In the genomic region with DNA sequence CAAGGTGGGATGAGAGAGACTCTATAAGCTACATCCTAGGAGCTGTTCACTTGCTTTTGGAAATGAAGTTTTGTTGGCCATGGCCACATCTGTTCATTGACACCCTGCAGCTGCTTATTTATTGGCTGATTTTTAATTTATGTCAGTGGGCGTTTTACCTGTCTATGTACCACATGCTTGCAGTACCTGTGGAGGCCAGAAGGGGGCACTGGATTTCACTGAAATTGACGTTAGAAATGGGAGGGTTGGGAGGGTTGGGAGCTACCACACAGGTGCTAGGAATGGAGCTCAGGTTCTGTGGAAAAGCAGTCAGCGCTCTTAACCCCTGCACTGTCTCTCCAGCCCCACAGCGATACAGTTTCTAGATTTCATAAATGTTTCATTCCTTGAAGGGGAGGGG, we compare ENCODE assay signal across 11 mouse cellular contexts.
DNase-seq lines count a peak whose midpoint lies in the region; ATAC-seq and TF ChIP-seq lines count a peak whose summit lies in the region.
"Had no signal": no experiment of that assay in that cellular context is flagged by ENCODE, and none has a peak within 500 bp of the region (broad histone marks: within the 10 kb centered on the region; RNA-seq: fewer than 3 reads in every experiment).

No protein-coding gene starts in this region.

- WGBS in heart, postnatal 0 days = 50% methylated on average over 4 of the region's 4 CpGs
- WGBS in heart, embryonic 11.5 days (ENCODE audit: insufficient replicate concordance) = 51% methylated on average over 4 of the region's 4 CpGs
- WGBS in neural tube, embryonic 15.5 days = 51% methylated on average over 4 of the region's 4 CpGs
- WGBS in embryonic facial prominence, embryonic 11.5 days = 39% methylated on average over 4 of the region's 4 CpGs

- ATAC-seq in heart, postnatal 0 days (ENCODE audit: insufficient read depth, low read depth) = no peak
- no peak for ATAC-seq in heart, embryonic 11.5 days (replicated peaks; ENCODE audit: insufficient number of reproducible peaks, low FRiP score, low TSS enrichment)
- no peak for ATAC-seq in neural tube, embryonic 15.5 days (ENCODE audit: low FRiP score)
- ATAC-seq in embryonic facial prominence, embryonic 11.5 days (replicated peaks; ENCODE audit: insufficient number of reproducible peaks, low FRiP score, low TSS enrichment, low read depth) = no peak

- TF ChIP-seq EP300 in heart, postnatal 0 days (IDR thresholded peaks at IDR 0.05; ENCODE audit: low read depth) = no peak

- TF ChIP-seq CTCF in heart, postnatal 0 days (IDR thresholded peaks at IDR 0.05; ENCODE audit: low read depth) = peak; percentile 39
- peak; percentile 50; the same call in 1 of the 2 replicates for TF ChIP-seq CTCF in testis, adult 2 months (IDR thresholded peaks at IDR 0.05; ENCODE audit: control insufficient read depth, insufficient read depth, insufficient replicate concordance, low read depth, low read length)

- no peak for TF ChIP-seq POLR2A in testis, adult 2 months (IDR thresholded peaks at IDR 0.05; ENCODE audit: control insufficient read depth, low read depth, low read length)

- H3K27me3 ChIP-seq in heart, postnatal 0 days (ENCODE audit: control insufficient read depth, insufficient read depth, low read length) = peaks cover 23% of the 10 kb centered on the region
- no peaks in the 10 kb centered on the region for H3K27me3 ChIP-seq in heart, embryonic 11.5 days (ENCODE audit: control insufficient read depth, insufficient read depth, low read length)
- no peaks in the 10 kb centered on the region for H3K27me3 ChIP-seq in neural tube, embryonic 15.5 days (replicated peaks)
- H3K27me3 ChIP-seq in embryonic facial prominence, embryonic 11.5 days (ENCODE audit: control insufficient read depth, insufficient read depth, low read length) = no peaks in the 10 kb centered on the region
- no peaks in the 10 kb centered on the region for H3K27me3 ChIP-seq in testis, adult 2 months (ENCODE audit: control insufficient read depth, insufficient read depth, low read length)
- H3K27me3 ChIP-seq: liver, embryonic 15.5 days; neural tube, embryonic 13.5 days had no signal

- no peak overlapping the region for H3K9ac ChIP-seq in heart, postnatal 0 days (replicated peaks; ENCODE audit: low read depth, low read length)
- no peak overlapping the region for H3K9ac ChIP-seq in heart, embryonic 11.5 days (ENCODE audit: low read depth, low read length)
- no peak overlapping the region for H3K9ac ChIP-seq in neural tube, embryonic 15.5 days (replicated peaks)
- H3K9ac ChIP-seq in embryonic facial prominence, embryonic 11.5 days (replicated peaks; ENCODE audit: low read length) = no peak overlapping the region
- H3K9ac ChIP-seq: hindbrain, embryonic 14.5 days; liver, embryonic 15.5 days; neural tube, embryonic 13.5 days had no signal

- H3K4me3 ChIP-seq in heart, postnatal 0 days (ENCODE audit: low read depth, low read length) = no peak overlapping the region
- H3K4me3 ChIP-seq in heart, embryonic 11.5 days (ENCODE audit: low read depth, low read length) = no peak overlapping the region
- no peak overlapping the region for H3K4me3 ChIP-seq in neural tube, embryonic 15.5 days (replicated peaks)
- no peak overlapping the region for H3K4me3 ChIP-seq in embryonic facial prominence, embryonic 11.5 days (ENCODE audit: low read depth, low read length)
- H3K4me3 ChIP-seq in testis, adult 2 months (ENCODE audit: control insufficient read depth, low read depth, low read length) = no peak overlapping the region
- H3K4me3 ChIP-seq: liver, embryonic 15.5 days; neural tube, embryonic 13.5 days had no signal

- intact Hi-C loops in heart, postnatal 36 days (cut with DNase I) = loop anchor here (10.0 kb wide), 2 partner anchors 631 to 841 kb away; no protein-coding TSS in a partner anchor

- no peaks in the 10 kb centered on the region for H3K4me1 ChIP-seq in heart, postnatal 0 days (ENCODE audit: control insufficient read depth, insufficient read depth)
- H3K4me1 ChIP-seq in heart, embryonic 11.5 days (ENCODE audit: control insufficient read depth, insufficient read depth, low read length) = peaks cover 5% of the 10 kb centered on the region; the same call in 1 of the 2 replicates
- peaks cover 2% of the 10 kb centered on the region; the same call in 1 of the 2 replicates for H3K4me1 ChIP-seq in neural tube, embryonic 15.5 days
- H3K4me1 ChIP-seq in embryonic facial prominence, embryonic 11.5 days (ENCODE audit: control insufficient read depth, insufficient read depth, low read length) = no peaks in the 10 kb centered on the region
- peaks cover 2% of the 10 kb centered on the region for H3K4me1 ChIP-seq in testis, adult 2 months (ENCODE audit: control insufficient read depth, insufficient read depth, low read length)
- H3K4me1 ChIP-seq: liver, embryonic 15.5 days had no signal

- H3K4me2 ChIP-seq in heart, postnatal 0 days (ENCODE audit: low read depth, low read length) = no peak overlapping the region
- no peak overlapping the region for H3K4me2 ChIP-seq in heart, embryonic 11.5 days
- no peak overlapping the region for H3K4me2 ChIP-seq in neural tube, embryonic 15.5 days
- H3K4me2 ChIP-seq in embryonic facial prominence, embryonic 11.5 days (ENCODE audit: low read depth, low read length) = no peak overlapping the region
- H3K4me2 ChIP-seq: hindbrain, embryonic 14.5 days; liver, embryonic 15.5 days; neural tube, embryonic 13.5 days had no signal

- no peaks in the 10 kb centered on the region for H3K36me3 ChIP-seq in heart, postnatal 0 days (replicated peaks; ENCODE audit: control insufficient read depth, insufficient read depth, low read length)
- no peaks in the 10 kb centered on the region for H3K36me3 ChIP-seq in heart, embryonic 11.5 days (ENCODE audit: control insufficient read depth, insufficient read depth, low read length)
- H3K36me3 ChIP-seq in neural tube, embryonic 15.5 days = no peaks in the 10 kb centered on the region
- no peaks in the 10 kb centered on the region for H3K36me3 ChIP-seq in embryonic facial prominence, embryonic 11.5 days (replicated peaks; ENCODE audit: control insufficient read depth, insufficient read depth, low read depth, low read length)
- H3K36me3 ChIP-seq in testis, adult 2 months (ENCODE audit: control insufficient read depth, insufficient read depth, low read length) = no peaks in the 10 kb centered on the region
- H3K36me3 ChIP-seq: liver, embryonic 15.5 days; neural tube, embryonic 13.5 days had no signal

- DNase-seq in heart, postnatal 0 days (ENCODE audit: low spot score) = no peak
- peak; percentile 23 for DNase-seq in neural tube, embryonic 10.5 days (ENCODE audit: extremely low spot score, low spot score)
- DNase-seq in embryonic facial prominence, embryonic 11.5 days (ENCODE audit: low spot score) = peak; percentile 39
- no peak for DNase-seq in layer of hippocampus, postnatal 36 days
- no peak for DNase-seq in heart, postnatal 36 days

- H3K9me3 ChIP-seq in heart, postnatal 0 days (replicated peaks; ENCODE audit: control insufficient read depth, low read length) = no peaks in the 10 kb centered on the region
- no peaks in the 10 kb centered on the region for H3K9me3 ChIP-seq in heart, embryonic 11.5 days (replicated peaks; ENCODE audit: control insufficient read depth, low read length)
- no peaks in the 10 kb centered on the region for H3K9me3 ChIP-seq in neural tube, embryonic 15.5 days (replicated peaks)
- no peaks in the 10 kb centered on the region for H3K9me3 ChIP-seq in embryonic facial prominence, embryonic 11.5 days (replicated peaks; ENCODE audit: control insufficient read depth, low read length)
- H3K9me3 ChIP-seq: liver, embryonic 15.5 days; neural tube, embryonic 13.5 days had no signal

- H3K27ac ChIP-seq in heart, postnatal 0 days (ENCODE audit: low read depth) = no peak overlapping the region
- H3K27ac ChIP-seq in heart, embryonic 11.5 days (ENCODE audit: low read depth, low read length) = no peak overlapping the region
- H3K27ac ChIP-seq in neural tube, embryonic 15.5 days (replicated peaks) = no peak overlapping the region
- no peak overlapping the region for H3K27ac ChIP-seq in embryonic facial prominence, embryonic 11.5 days (replicated peaks; ENCODE audit: low read depth, low read length)
- H3K27ac ChIP-seq in testis, adult 2 months (ENCODE audit: control insufficient read depth, insufficient read depth, low read depth, low read length) = no peak overlapping the region
- H3K27ac ChIP-seq: hindbrain, embryonic 14.5 days; liver, embryonic 15.5 days; neural tube, embryonic 13.5 days had no signal

Comparison
In these comparisons a context has a peak if more than half of its experiments do, and no peak if none do; other contexts are left out.
1. DNase-seq: peak in neural tube, embryonic 10.5 days (single experiment) and embryonic facial prominence, embryonic 11.5 days (single experiment); none in heart, postnatal 0 days (single experiment), layer of hippocampus, postnatal 36 days (0 of 2) and heart, postnatal 36 days (0 of 2).